Mouse (Mus musculus): ENCODE results near the gene Rps27l. TPM values are rescaled to one million over a fixed set of nuclear protein-coding genes. Genes with fewer than 3 reads are reported as not detected.

Rps27l gene
- polyA plus RNA-seq, 1 experiment from 2014 or later = 572 TPM

DNA sequence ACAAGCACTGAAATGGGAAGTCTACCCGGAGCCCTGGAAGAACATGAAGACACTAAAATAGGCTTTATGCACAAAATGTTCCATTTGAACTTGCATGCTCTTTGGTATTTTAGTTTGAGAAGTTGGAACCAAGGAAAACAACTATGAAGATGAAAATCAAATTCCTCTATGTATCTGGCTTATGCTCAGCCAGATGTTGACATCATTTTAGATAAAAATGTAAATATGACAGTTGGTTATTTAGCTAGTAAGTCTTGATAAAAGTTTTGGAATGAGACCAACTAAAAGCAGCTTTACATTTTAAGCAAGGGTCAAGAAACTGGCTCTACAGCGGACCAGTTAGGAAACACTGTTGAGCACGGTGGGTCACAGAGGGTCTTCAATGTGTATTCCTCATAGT, 31.3 kb upstream of the Rps27l start:
- no peak for TF ChIP-seq CTCF (IDR thresholded peaks at IDR 0.05)
- TF ChIP-seq EP300 (IDR thresholded peaks at IDR 0.05) = no peak
- Histone ChIP-seq H3K4me1 (ENCODE audit: insufficient read depth, low read depth, low read length) (peaks cover 10% of the 10 kb centered on the region; the same call in 1 of the 2 replicates), H3K27me3 (replicated peaks; ENCODE audit: insufficient read depth, low read length) (no peaks in the 10 kb centered on the region), H3K4me2 (replicated peaks; ENCODE audit: low read depth, low read length) (no peak overlapping the region), H3K4me3 (ENCODE audit: low read depth, low read length) (no peak overlapping the region), H3K36me3 (ENCODE audit: insufficient read depth, low read length) (no peaks in the 10 kb centered on the region), H3K9ac (replicated peaks; ENCODE audit: low read depth) (no peak overlapping the region), H3K27ac (ENCODE audit: low read length) (peak overlapping the region; percentile 52), H3K9me3 (ENCODE audit: low read length) (no peaks in the 10 kb centered on the region)
- DNase-seq (ENCODE audit: low spot score) (peak; percentile 37), ATAC-seq (no peak)
- 60% methylated on average over 3 of the region's 3 CpGs for WGBS

DNA sequence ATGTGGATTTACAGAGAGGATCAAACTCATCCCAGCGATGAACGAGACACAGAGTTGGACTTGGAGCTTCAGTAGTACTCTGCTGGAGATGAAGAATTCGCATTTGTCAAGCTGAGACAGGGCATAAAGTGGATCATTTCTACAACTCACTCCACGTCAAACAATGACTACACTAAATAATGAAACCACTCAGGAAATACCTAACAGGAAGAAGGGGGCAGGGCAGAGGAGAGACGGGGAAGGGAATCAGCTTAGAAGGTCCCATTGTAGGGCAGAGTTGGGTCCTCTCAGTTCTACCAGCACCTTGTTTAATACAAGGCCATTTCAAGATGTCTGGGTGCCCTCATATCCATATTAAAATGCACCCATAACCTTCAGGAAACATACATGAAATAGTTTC, 30.5 kb upstream of the Rps27l start:
- ATAC-seq (no peak), DNase-seq (ENCODE audit: low spot score) (peak; percentile 45)
- H3K27ac ChIP-seq (ENCODE audit: low read length) = peak overlapping the region; percentile 23; the same call in 1 of the 2 replicates
- no peaks in the 10 kb centered on the region for H3K9me3 ChIP-seq (ENCODE audit: low read length)
- no peak overlapping the region for H3K9ac ChIP-seq (replicated peaks; ENCODE audit: low read depth)
- 54% methylated on average over 5 of the region's 5 CpGs for WGBS
- no peaks in the 10 kb centered on the region for H3K36me3 ChIP-seq (ENCODE audit: insufficient read depth, low read length)
- no peak overlapping the region for H3K4me2 ChIP-seq (replicated peaks; ENCODE audit: low read depth, low read length)
- TF ChIP-seq CTCF (IDR thresholded peaks at IDR 0.05) (no peak), EP300 (IDR thresholded peaks at IDR 0.05) (no peak)
- H3K4me1 ChIP-seq (ENCODE audit: insufficient read depth, low read depth, low read length) = peaks cover 10% of the 10 kb centered on the region; the same call in 1 of the 2 replicates
- H3K27me3 ChIP-seq (replicated peaks; ENCODE audit: insufficient read depth, low read length) = no peaks in the 10 kb centered on the region
- H3K4me3 ChIP-seq (ENCODE audit: low read depth, low read length) = no peak overlapping the region

DNA sequence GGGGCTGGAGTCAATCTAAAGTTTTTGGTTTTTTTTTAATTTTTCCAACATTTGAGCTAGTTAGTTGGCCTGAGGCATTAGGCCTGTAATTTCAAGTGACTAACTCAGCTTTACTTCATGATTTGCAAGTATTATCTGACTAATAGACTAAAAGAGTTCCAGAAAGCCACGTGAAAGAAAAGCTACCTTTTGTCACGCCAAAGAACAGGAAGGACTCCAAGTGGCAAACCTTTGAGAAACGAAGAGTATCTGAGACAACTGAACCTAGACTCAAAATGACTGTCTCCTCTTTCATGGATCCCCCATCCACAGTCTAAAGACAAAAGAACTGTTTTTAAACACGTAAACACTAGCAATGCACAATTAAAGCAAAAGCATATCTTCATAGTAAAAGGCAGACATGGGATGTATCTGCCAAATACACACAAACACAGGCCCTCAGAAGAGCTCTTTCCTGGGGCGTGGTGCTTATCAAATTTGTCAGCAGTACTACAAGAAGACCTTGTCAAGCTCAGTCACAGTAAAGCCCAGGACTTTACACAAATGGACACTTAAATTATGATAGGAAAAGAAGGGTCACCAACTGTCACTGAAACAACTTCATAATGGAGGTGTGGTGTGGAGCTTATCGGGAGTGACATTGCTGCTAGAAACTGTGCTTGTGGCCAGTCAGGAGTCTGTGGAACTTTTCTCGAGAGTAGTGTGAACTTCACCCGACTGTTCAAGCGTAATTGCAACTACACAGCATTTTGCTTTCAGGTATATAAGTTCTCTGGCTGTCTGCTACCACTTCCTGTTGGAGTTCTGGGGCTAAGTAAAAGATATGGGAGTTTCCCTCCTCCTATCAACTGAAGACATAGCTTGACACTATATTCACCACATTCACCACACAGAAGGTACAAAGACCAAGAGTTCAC, 29.8 kb upstream of the Rps27l start:
- Histone ChIP-seq H3K27me3 (replicated peaks; ENCODE audit: insufficient read depth, low read length) (no peaks in the 10 kb centered on the region), H3K4me2 (replicated peaks; ENCODE audit: low read depth, low read length) (no peak overlapping the region; the same call in 1 of the 2 replicates), H3K4me1 (ENCODE audit: insufficient read depth, low read depth, low read length) (peaks cover 10% of the 10 kb centered on the region; the same call in 1 of the 2 replicates), H3K4me3 (ENCODE audit: low read depth, low read length) (no peak overlapping the region), H3K9ac (replicated peaks; ENCODE audit: low read depth) (no peak overlapping the region), H3K27ac (ENCODE audit: low read length) (peak overlapping the region; percentile 48), H3K36me3 (ENCODE audit: insufficient read depth, low read length) (no peaks in the 10 kb centered on the region), H3K9me3 (ENCODE audit: low read length) (no peaks in the 10 kb centered on the region)
- 69% methylated on average over 9 of the region's 9 CpGs for WGBS
- TF ChIP-seq CTCF (IDR thresholded peaks at IDR 0.05) (no peak), EP300 (IDR thresholded peaks at IDR 0.05) (no peak)
- DNase-seq (ENCODE audit: low spot score) (no peak), ATAC-seq (no peak)

DNA sequence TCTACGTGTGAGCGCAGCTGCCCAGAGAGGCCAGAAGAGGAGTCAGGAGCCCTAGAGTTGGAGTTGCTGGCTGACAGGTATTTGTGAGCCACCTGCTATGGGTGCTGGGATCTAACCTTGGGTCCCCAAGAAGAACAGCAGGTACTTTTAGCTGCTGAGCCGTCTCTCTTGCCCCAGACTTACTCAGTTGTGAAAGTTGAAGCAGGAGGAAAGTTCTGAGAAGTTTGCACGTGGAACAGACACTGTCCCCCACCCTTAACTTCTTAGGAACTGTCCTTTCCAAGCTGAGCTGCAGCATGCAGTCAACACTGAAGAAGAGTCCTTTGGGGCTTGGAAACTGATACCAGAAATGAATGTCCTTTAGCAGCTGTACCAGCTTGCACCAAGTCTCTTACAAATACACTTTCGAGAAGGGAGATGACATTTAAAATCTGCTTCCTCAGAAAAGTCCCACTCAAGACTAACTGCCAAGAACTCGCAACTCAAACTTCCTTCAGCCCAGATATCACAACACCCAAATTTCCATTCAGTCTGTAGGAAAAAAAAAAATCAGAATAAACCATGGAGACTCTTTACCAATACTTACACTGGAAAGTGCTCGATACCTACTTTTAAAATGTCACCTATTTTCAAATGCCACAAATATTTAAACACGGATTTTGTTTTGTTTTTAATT, 28.5 kb upstream of the Rps27l start:
- no peak overlapping the region for H3K4me3 ChIP-seq (ENCODE audit: low read depth, low read length)
- no peak overlapping the region for H3K4me2 ChIP-seq (replicated peaks; ENCODE audit: low read depth, low read length)
- TF ChIP-seq CTCF (IDR thresholded peaks at IDR 0.05) = no peak
- no peak for TF ChIP-seq EP300 (IDR thresholded peaks at IDR 0.05)
- no peaks in the 10 kb centered on the region for H3K27me3 ChIP-seq (replicated peaks; ENCODE audit: insufficient read depth, low read length)
- H3K4me1 ChIP-seq (ENCODE audit: insufficient read depth, low read depth, low read length) = peaks cover 10% of the 10 kb centered on the region; the same call in 1 of the 2 replicates
- no peak overlapping the region for H3K27ac ChIP-seq (ENCODE audit: low read length)
- H3K36me3 ChIP-seq (ENCODE audit: insufficient read depth, low read length) = no peaks in the 10 kb centered on the region
- H3K9me3 ChIP-seq (ENCODE audit: low read length) = no peaks in the 10 kb centered on the region
- H3K9ac ChIP-seq (replicated peaks; ENCODE audit: low read depth) = no peak overlapping the region
- ATAC-seq (no peak), DNase-seq (ENCODE audit: low spot score) (no peak)
- WGBS = 78% methylated on average over 8 of the region's 8 CpGs

DNA sequence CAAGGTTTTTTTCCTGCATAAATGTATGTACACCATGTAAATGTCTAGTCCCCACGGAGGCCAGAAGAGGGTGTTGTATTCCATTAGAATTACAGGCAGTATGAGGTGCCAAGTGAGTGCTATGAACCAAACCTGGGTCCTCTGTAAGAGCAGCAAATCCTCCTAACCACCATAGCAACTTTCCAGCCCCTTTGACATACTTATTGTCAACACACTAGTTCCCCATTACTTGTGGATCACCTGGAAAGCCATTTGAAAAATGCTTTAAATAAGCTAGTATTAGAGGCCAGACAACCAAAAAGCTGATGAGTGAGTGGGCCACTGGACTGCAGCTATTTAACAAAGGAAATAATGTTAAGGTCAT, 28.0 kb upstream of the Rps27l start:
- Histone ChIP-seq H3K27ac (ENCODE audit: low read length) (no peak overlapping the region), H3K9me3 (ENCODE audit: low read length) (no peaks in the 10 kb centered on the region), H3K27me3 (replicated peaks; ENCODE audit: insufficient read depth, low read length) (no peaks in the 10 kb centered on the region), H3K4me1 (ENCODE audit: insufficient read depth, low read depth, low read length) (peaks cover 10% of the 10 kb centered on the region; the same call in 1 of the 2 replicates), H3K4me3 (ENCODE audit: low read depth, low read length) (no peak overlapping the region; the same call in 1 of the 2 replicates), H3K9ac (replicated peaks; ENCODE audit: low read depth) (no peak overlapping the region), H3K36me3 (ENCODE audit: insufficient read depth, low read length) (no peaks in the 10 kb centered on the region), H3K4me2 (replicated peaks; ENCODE audit: low read depth, low read length) (peak overlapping the region; percentile 74; the same call in 1 of the 2 replicates)
- DNase-seq (ENCODE audit: low spot score) (no peak), ATAC-seq (no peak)
- TF ChIP-seq CTCF (IDR thresholded peaks at IDR 0.05) (no peak), EP300 (IDR thresholded peaks at IDR 0.05) (no peak)
- 74% methylated on average over 1 of the region's 1 CpGs for WGBS

DNA sequence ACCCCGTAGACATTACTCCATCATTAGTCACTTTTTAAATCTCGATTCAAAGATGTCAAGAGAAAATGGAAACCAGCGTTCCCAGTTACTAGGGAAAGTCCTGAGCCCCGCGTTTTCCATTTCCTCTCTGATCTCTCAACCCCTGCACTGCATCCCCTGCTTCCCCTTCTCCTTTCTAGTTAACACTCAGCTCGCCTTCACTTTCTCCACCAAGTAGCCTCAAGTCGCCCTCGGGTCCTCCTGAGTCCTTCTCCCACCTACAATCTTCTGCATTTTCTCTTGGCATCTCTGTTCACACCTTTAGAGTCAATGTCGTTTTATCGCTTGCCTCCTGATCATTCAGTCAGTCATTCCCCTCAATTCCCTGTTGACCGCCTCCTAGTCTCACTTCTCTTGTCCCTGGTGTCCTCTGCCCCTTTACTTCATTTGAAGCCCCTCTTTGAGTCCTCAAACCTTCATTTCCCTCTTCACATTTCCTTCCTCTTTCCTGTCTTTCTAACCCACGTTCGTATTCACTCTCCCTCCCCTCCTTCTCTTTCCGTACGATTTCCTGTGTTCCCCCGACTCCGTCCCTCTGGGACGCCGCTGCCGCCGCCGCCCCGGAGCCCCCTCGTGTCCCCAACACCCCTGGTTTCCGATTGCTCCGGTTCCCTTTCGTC, 27.1 kb upstream of the Rps27l start:
- Histone ChIP-seq H3K36me3 (ENCODE audit: insufficient read depth, low read length) (no peaks in the 10 kb centered on the region), H3K4me2 (replicated peaks; ENCODE audit: low read depth, low read length) (peak overlapping the region; percentile 74), H3K27ac (ENCODE audit: low read length) (peak overlapping the region; percentile 92), H3K4me1 (ENCODE audit: insufficient read depth, low read depth, low read length) (peaks cover 10% of the 10 kb centered on the region; the same call in 1 of the 2 replicates), H3K4me3 (ENCODE audit: low read depth, low read length) (peak overlapping the region; percentile 91), H3K9ac (replicated peaks; ENCODE audit: low read depth) (peak overlapping the region; percentile 79), H3K27me3 (replicated peaks; ENCODE audit: insufficient read depth, low read length) (no peaks in the 10 kb centered on the region), H3K9me3 (ENCODE audit: low read length) (no peaks in the 10 kb centered on the region)
- TF ChIP-seq CTCF (IDR thresholded peaks at IDR 0.05) (no peak), EP300 (IDR thresholded peaks at IDR 0.05) (no peak)
- WGBS = 2% methylated on average over 27 of the region's 27 CpGs
- ATAC-seq (no peak), DNase-seq (ENCODE audit: low spot score) (peak; percentile 50)

Data from lung, postnatal 0 days (tissue).